Mouse (Mus musculus) kidney, embryonic 14.5 days (tissue): Measurements from ENCODE around the gene Tbp. TPM values are rescaled to one million over a fixed set of nuclear protein-coding genes. Genes with fewer than 3 reads are reported as not detected.
A peak's percentile ranks its signal among the peaks of the same experiment; 100 is the strongest.

Experiments
- ATAC-seq: fragments of 200-750 bp; cut with Nextera tagmentation; 2 replicates; pipeline ENCODE4 v1.8.0; 2017; ENCODE audit warnings: moderate number of reproducible peaks, mild to moderate bottlenecking, moderate TSS enrichment, moderate library complexity; ENCODE audit not compliant: low FRiP score, low TSS enrichment
- H3K27ac ChIP-seq: fragments of 300-500 bp; sonication (generic); 2 replicates; pipeline ENCODE4 v1.5.1; 2014; ENCODE audit warnings: low read depth, mild to moderate bottlenecking, low read length, moderate library complexity, mixed read lengths
- H3K27me3 ChIP-seq: fragments of 300-500 bp; sonication (generic); 2 replicates; pipeline ENCODE4 v1.6.1; 2014; ENCODE audit warnings: mild to moderate bottlenecking, low read length; ENCODE audit not compliant: control insufficient read depth, insufficient read depth
- H3K36me3 ChIP-seq: fragments of 300-500 bp; sonication (generic); 2 replicates; pipeline ENCODE4 v1.6.1; 2014; ENCODE audit warnings: low read length, mixed read lengths; ENCODE audit not compliant: control insufficient read depth, insufficient read depth
- H3K4me1 ChIP-seq: fragments of 300-500 bp; sonication (generic); 2 replicates; pipeline ENCODE4 v1.6.1; 2014; ENCODE audit warnings: low read length, mixed read lengths; ENCODE audit not compliant: control insufficient read depth, insufficient read depth
- H3K4me2 ChIP-seq: fragments of 300-500 bp; sonication (generic); replicated peaks from 2 replicates; pipeline ENCODE4 v1.6.1; 2014; ENCODE audit warnings: low read depth, mild to moderate bottlenecking, low read length
- H3K4me3 ChIP-seq: fragments of 300-500 bp; sonication (generic); 2 replicates; pipeline ENCODE4 v1.5.1; 2014; ENCODE audit warnings: mild to moderate bottlenecking, low read length
- H3K9ac ChIP-seq: fragments of 300-500 bp; sonication (generic); 2 replicates; pipeline ENCODE4 v1.6.1; 2014; ENCODE audit warnings: low read depth, mild to moderate bottlenecking, low read length, moderate library complexity
- H3K9me3 ChIP-seq: fragments of 300-500 bp; sonication (generic); 2 replicates; pipeline ENCODE4 v1.6.1; 2016; ENCODE audit warnings: low read length; ENCODE audit not compliant: control insufficient read depth
- WGBS: fragments of 180-500 bp; shearing (Covaris S2); extraction: QIAGEN DNeasy Blood & Tissue Kit; methylation state at CpG from one replicate; pipeline ENCODE4 v1.1.7; 2014; 5-methylcytosine and 5-hydroxymethylcytosine counted together
- polyA plus RNA-seq: library from polyadenylated mRNA; unstranded; fragments of >200 nt; fragmentation: Nextera tagmentation; extraction: Ambion mirVana; gene quantifications from 2 replicates; pipeline ENCODE4 v1.2.1, GENCODE M21; 2014

The Tbp gene
- polyA plus RNA-seq, 1 experiment from 2014 or later = 67.8 TPM

DNA sequence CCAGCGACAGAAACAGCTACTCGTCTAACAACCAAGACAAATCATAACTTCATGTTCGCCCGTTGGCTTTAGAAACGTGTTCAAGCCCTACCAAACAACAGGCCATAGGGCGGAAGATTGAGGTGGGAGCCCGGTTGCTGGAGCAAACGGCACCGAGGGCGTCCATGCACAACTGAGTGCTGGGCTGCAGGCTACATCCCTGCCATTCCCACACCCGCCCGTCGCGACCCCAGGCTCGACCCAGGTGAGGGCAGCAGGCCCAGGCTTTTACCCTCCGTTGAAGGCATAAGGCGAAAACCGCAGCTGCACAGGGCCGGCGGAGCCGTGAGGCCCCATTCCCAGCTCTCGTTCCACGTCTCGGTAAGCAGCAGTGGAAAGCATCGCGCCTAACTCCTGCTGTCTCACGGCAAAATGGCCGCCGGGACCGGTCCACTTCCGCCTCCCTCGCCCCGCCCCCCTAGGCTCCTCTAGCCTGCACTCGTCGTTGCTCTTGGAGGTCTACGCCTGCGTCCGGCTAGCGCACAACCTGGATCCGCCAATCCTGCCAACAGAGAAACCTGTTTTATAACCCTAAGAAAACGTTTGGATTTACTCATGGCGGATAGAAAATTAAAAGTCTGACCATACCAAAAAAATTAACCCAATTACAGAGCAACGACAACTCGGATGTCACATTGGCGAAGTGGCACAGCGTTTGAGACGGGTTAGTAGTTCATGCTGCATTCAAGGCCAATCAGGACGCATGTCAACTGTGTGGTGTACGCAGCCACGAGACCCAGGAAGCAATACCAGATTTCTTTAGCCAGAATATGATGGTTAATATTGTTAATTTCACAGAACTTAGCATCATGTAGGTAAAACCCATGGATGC lies 1.6 kb upstream of the Tbp start:
- H3K4me1 ChIP-seq = peaks cover 23% of the 10 kb centered on the region
- under 1% methylated on average over 50 of the region's 50 CpGs for WGBS
- peak; percentile 94 for ATAC-seq
- H3K27me3 ChIP-seq = no peaks in the 10 kb centered on the region
- peak overlapping the region; percentile 81 for H3K4me2 ChIP-seq
- peaks cover 25% of the 10 kb centered on the region for H3K36me3 ChIP-seq
- H3K9me3 ChIP-seq = no peaks in the 10 kb centered on the region
- peak overlapping the region; percentile 95 for H3K27ac ChIP-seq
- peak overlapping the region; percentile 96 for H3K4me3 ChIP-seq
- H3K9ac ChIP-seq = peak overlapping the region; percentile 87

DNA sequence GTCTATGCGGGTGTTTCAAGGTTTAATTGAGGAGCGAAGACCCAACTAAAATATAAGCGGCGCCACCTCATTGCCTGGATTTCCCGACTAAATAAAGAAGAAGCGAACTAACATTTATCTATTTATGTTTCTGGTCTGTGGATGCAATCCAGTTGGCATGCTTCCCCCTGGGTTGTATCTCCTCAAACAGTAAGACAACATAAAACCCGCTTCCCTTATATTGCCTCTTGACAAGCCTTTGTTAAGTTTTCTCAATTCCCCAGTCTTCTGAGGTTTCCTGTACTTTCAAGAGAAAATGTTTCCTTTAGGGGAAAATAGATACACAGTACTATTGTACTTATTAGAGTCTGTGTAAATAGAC lies 955 bp upstream of the Tbp start:
- Histone ChIP-seq H3K4me1 (peaks cover 23% of the 10 kb centered on the region), H3K27me3 (no peaks in the 10 kb centered on the region), H3K9me3 (no peaks in the 10 kb centered on the region), H3K9ac (peak overlapping the region; percentile 87; the same call in 1 of the 2 replicates), H3K36me3 (peaks cover 23% of the 10 kb centered on the region), H3K4me3 (peak overlapping the region; percentile 96), H3K27ac (peak overlapping the region; percentile 95; the same call in 1 of the 2 replicates), H3K4me2 (peak overlapping the region; percentile 81)
- 46% methylated on average over 7 of the region's 7 CpGs for WGBS
- no peak for ATAC-seq

DNA sequence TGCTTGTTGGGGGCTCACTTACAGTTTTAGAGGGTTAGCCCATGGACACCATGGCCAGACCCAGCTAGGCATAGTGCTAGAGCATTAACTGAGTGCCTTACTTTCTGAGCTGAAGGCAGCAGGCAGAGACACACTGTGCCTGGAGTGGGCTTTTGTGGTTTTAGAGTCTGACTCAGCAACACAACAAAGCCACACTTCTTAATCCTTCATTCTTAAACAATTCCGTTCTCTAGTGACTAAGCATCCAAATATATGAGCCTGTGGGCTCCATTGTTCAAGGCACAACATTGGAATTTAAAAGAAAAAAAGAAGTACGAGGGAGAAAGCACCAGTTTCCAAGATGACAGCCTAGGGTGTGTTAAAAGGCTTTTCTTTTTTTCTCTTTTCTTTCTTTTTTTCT lies 11.0 kb downstream of the Tbp start:
- Histone ChIP-seq H3K4me2 (no peak overlapping the region), H3K27ac (no peak overlapping the region), H3K9ac (no peak overlapping the region), H3K27me3 (no peaks in the 10 kb centered on the region), H3K4me1 (no peaks in the 10 kb centered on the region), H3K4me3 (no peak overlapping the region), H3K36me3 (peaks cover 92% of the 10 kb centered on the region), H3K9me3 (peaks cover 5% of the 10 kb centered on the region; the same call in 1 of the 2 replicates)
- WGBS = 85% methylated on average over 2 of the region's 2 CpGs
- ATAC-seq = no peak

DNA sequence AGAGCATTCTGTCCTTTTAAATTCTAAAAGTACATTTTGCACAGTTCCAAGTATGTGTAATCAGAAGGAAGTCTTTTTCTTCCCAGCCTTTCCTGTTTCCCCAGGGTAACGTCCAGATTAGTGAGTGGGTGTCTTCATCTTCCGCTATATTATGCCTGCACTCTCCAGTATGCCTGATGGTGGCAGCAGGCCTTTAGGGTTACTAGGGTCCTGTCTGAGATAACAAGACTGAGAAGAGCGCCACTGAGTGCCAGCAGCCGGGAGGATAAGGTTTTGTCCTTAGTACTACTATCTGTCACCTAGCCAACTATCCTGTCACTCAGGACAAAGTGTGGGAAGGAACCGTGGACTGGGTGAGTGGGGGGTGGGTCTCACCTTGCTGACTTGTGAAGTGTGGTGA lies 18.1 kb downstream of the Tbp start:
- Histone ChIP-seq H3K4me3 (no peak overlapping the region), H3K36me3 (peaks cover 91% of the 10 kb centered on the region), H3K4me1 (no peaks in the 10 kb centered on the region), H3K27ac (no peak overlapping the region), H3K9ac (no peak overlapping the region), H3K4me2 (no peak overlapping the region), H3K27me3 (no peaks in the 10 kb centered on the region), H3K9me3 (no peaks in the 10 kb centered on the region)
- no peak for ATAC-seq
- WGBS = 73% methylated on average over 5 of the region's 5 CpGs

DNA sequence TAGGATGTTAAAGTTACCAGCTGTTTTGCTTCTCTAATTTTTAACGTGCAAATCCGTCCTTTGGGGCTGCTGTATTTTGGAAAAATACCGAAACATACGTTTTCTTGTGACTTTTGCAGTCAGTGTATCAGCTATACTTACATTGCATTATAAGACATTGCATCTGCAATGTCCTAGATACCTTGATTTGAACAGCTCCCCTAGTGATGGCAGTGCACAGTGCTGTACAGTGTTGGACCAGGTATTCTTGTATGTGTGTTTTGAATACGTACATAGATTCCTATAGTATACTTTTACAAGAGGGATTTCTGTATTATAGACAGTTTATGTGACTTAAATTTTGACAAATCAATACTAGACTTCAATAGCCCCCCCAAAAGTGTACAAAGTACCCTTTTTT lies 18.5 kb downstream of the Tbp start:
- Histone ChIP-seq H3K27ac (no peak overlapping the region), H3K27me3 (no peaks in the 10 kb centered on the region), H3K4me1 (no peaks in the 10 kb centered on the region), H3K9me3 (no peaks in the 10 kb centered on the region), H3K4me2 (no peak overlapping the region), H3K36me3 (peaks cover 91% of the 10 kb centered on the region), H3K4me3 (no peak overlapping the region), H3K9ac (no peak overlapping the region)
- no peak for ATAC-seq
- WGBS = 96% methylated on average over 5 of the region's 5 CpGs

DNA sequence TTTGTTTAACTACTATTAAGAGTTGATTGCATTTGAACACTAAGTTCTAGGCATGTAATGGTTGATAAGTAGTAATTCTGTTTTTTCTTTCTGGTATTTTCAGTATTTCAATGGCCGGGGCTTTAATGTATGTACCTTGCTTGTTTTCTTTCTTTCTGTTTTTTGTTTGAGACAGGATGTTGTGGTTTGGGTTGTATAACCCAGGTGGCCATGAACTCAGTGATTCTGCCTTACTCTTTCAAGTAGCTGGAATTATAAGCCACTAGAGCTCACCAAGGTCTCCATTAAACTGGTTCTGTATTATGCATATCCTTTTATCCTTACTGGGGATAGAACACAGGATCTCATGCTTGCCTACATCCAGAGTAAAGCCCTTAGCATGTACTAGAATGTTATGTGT lies 19.1 kb downstream of the Tbp start:
- ATAC-seq = no peak
- no peaks in the 10 kb centered on the region for H3K9me3 ChIP-seq
- H3K36me3 ChIP-seq = peaks cover 92% of the 10 kb centered on the region
- H3K27me3 ChIP-seq = no peaks in the 10 kb centered on the region
- no peak overlapping the region for H3K9ac ChIP-seq
- 94% methylated on average over 1 of the region's 1 CpGs for WGBS
- H3K27ac ChIP-seq = no peak overlapping the region
- no peak overlapping the region for H3K4me2 ChIP-seq
- H3K4me3 ChIP-seq = no peak overlapping the region
- H3K4me1 ChIP-seq = no peaks in the 10 kb centered on the region

DNA sequence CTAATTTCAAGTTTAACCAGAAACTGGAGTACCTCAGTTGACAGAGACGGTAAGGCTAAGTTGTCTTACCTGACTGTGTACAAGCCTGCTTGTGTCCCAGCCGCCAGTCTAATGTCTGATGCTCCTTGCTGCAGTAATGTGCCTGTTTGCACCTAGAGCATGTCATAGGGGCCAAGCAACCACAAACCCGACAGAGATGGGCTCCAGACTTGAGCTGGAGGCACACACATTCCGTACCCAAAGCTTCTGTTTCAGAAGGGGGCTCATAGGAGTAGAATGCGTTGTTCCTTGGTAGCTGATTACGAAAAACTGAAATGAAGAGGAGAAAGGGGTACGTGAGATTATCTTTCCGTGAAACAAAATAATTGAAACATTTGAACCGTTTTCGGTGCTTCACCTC lies 26.6 kb downstream of the Tbp start:
- ATAC-seq = no peak
- Histone ChIP-seq H3K4me3 (peak overlapping the region; percentile 84), H3K36me3 (peaks cover 37% of the 10 kb centered on the region), H3K4me2 (peak overlapping the region; percentile 72), H3K9me3 (no peaks in the 10 kb centered on the region), H3K27me3 (no peaks in the 10 kb centered on the region), H3K9ac (peak overlapping the region; percentile 83), H3K4me1 (no peaks in the 10 kb centered on the region; the same call in 1 of the 2 replicates), H3K27ac (no peak overlapping the region; the same call in 1 of the 2 replicates)
- WGBS = 10% methylated on average over 10 of the region's 10 CpGs

DNA sequence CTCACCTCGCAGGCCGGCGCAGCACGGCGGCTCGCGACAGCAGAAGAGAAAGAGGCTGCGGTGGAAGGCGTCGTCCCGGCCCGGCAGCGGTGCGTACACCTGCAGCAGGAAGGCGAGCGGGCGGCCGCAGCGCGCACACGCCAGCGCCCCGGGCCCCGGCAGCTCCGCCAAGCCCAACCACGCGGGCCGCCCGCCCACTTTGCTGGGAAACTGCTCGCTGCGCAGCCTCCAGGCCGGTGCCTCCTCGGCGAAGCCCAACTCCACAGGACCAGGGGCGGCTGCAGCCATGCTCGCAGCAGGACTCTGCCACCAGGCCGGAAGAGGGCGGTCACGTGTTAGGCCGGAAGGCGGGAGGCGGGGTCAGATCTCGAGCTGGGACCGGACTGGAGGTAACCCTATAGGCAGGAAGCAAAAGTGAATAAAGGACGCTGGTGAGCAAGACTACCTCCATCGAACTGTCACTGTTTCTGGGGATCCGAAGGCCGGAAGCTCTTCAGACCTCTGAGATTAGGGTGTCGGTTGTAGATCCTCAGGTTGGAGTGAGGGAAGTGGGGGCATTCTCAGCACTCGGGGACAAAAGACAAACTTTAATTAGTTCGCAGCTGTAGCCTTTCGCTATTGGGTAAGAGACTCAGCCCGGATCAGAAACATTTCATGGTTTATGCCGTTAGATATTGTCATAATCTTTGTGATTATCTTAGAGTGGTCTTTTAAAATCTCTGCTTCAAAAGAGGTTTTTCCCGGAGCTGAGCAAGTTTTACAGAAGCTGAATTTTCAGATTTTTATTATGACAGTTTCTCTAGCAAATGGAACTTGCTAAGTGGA lies 27.5 kb downstream of the Tbp start, which contains the start of gene Pdcd2:
Pdcd2 (minus strand) TSS at position 316 of the 825 bp plus-strand sequence.
- Histone ChIP-seq H3K36me3 (peaks cover 28% of the 10 kb centered on the region; the same call in 1 of the 2 replicates), H3K4me2 (peak within 1 kb of the TSS; percentile 72), H3K4me1 (no peaks in the 10 kb centered on the region; the same call in 1 of the 2 replicates), H3K27ac (peak within 1 kb of the TSS; percentile 77), H3K9me3 (no peaks in the 10 kb centered on the region), H3K27me3 (no peaks in the 10 kb centered on the region), H3K4me3 (peak within 1 kb of the TSS; percentile 84), H3K9ac (peak within 1 kb of the TSS; percentile 83)
- ATAC-seq = peak; percentile 99
- 1% methylated on average over 53 of the region's 55 CpGs for whole genome bisulfite sequencing

DNA sequence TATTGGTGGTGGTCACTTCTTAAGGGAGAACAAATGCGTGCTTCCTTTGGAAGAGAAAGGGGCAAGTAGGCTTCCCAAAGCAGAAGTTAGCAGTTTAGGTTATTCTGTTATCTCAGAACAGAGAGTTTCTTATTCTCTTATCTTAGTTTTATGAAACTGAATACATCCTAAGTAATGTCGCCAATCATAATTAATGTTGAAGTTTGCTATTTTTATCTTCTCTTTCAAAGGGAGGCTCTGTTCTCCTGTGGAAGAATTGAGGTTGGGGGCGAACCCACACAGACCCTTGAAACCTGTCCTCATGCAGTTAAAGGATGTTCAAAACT lies 28.1 kb downstream of the Tbp start:
- peaks cover 24% of the 10 kb centered on the region; the same call in 1 of the 2 replicates for H3K36me3 ChIP-seq
- 51% methylated on average over 3 of the region's 3 CpGs for WGBS
- peak overlapping the region; percentile 84 for H3K4me3 ChIP-seq
- H3K9me3 ChIP-seq = no peaks in the 10 kb centered on the region
- peak overlapping the region; percentile 72 for H3K4me2 ChIP-seq
- H3K9ac ChIP-seq = peak overlapping the region; percentile 83
- ATAC-seq = no peak
- no peak overlapping the region for H3K27ac ChIP-seq
- no peaks in the 10 kb centered on the region for H3K27me3 ChIP-seq
- no peaks in the 10 kb centered on the region; the same call in 1 of the 2 replicates for H3K4me1 ChIP-seq
